Mouse (Mus musculus) c-Kit-positive CD71-positive TER-119-positive erythroid progenitor cells, embryonic 14.5 days (primary cell): ENCODE results near the gene Ptbp3.
"Not testable (repeated sequence)": the region's sequence is repeated elsewhere in the genome, so short reads cannot be mapped to it uniquely, and the experiment has no call there.

ENCODE experiments used
- DNase-seq: peaks from one replicate; pipeline ENCODE4 v3.0.0-alpha.2; 2013; ENCODE audit warnings: low spot score

Ptbp3 gene

GRCm38 (mm10) chr4:59549175-59549976, at the start of gene Ptbp3:
Ptbp3 (minus strand) TSS chr4:59549364.
- peak; percentile 91 for DNase-seq

DNA sequence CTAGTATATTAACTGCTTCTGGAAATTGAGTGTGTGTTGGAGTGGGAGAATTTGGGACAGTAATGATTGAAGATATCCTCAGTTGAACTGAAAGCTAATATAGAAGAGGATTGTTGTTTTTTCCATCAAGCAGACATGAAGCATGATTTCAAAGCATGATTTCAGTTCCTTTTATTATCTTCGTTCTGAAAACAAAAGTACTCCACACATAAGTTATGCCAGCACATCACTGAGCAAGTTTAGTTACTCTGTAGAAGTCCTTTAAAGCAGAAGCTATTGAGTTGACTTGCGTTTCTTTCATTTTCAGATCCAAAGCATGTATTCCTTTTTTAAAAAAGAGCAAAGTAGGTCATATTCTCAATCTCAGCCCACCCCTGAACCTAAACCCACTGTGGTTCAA, 47.4 kb upstream of the Ptbp3 start:
- no peak for DNase-seq

DNA sequence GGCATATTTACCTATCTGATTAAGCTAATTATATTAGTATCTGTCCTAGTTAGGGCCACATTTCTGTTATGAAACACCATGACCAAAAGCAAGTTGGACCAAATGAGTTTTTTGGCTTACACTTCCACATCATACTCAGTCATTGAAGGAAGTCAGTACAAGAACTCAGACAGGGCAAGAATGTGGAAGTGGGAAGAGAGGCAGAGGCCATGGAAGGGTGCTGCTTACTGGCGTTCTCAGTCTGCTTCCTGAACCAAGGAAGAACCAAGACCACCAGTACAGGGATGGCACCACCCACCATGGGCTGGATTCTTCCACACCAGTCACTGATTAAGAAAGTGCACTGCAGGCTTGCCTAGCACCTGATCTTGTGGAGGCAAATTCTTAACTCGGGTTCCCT, 45.5 kb upstream of the Ptbp3 start:
- DNase-seq = no peak

DNA sequence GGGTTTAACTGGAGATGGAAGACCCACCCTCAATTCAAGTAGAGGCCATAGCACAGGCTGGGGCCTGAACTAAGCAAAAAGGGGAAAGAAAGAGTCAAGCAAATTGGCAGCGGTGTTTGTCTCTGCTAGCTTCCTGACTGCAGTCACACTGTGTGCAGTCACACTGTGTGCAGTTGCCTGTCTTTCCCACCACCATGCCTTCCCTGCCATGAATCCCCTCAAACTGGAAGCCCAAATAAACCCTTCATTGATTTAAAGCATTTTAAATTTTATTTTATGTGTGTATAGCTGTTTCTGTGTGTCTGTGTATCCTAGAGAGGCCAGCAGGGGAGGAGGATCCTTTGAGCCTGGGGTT, 38.7 kb upstream of the Ptbp3 start:
- DNase-seq = no peak

DNA sequence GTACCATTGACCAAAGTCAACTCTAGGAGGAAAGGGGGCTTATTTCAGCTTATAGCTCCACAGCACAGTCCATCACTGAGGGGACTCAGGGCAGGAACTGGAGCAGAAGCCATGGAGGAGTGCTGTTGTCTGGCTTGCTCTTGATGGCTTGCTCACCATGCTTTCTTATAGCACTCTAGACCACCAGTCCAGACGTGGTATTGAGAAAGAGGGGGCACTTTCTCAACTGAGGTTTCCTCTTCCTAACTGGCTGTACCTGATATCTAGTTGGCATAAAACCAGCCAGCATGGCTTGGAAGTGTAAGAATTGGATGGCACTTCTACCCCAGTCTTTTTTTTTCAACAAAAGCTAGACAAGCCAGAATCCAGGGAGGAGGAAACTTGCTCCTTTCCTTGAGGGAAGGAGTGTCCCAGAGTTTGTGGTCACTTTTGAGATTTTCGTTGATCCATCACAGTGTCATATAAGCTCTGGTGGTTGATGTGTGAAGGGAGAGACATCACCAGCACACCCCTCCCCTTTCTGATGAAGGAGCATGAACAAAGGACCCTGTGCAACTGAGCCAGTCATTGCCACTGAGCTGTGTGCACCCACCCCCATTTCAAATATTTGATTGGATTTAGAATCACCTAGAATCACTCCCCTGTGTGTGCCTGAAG, 38.2 kb upstream of the Ptbp3 start:
- DNase-seq = no peak

DNA sequence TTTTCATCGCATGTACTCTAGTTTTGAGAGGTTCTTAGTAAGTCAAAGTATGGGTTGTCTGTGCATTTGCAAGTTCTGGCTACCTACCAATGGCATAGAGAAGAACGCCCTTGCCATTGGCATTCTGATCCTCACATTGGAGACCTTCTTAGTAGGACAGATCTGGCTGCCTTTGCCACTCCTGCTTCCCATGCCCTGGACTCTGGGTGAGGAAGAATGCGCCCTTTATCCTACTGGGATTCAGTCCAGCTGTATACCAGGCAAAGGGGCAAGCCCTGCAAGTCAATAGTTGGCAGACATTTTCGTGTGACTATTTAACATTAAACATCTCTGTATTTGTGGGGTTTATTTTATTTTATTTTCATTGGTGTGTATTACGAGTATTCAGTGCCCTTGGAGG, 35.9 kb upstream of the Ptbp3 start:
- DNase-seq = no peak

DNA sequence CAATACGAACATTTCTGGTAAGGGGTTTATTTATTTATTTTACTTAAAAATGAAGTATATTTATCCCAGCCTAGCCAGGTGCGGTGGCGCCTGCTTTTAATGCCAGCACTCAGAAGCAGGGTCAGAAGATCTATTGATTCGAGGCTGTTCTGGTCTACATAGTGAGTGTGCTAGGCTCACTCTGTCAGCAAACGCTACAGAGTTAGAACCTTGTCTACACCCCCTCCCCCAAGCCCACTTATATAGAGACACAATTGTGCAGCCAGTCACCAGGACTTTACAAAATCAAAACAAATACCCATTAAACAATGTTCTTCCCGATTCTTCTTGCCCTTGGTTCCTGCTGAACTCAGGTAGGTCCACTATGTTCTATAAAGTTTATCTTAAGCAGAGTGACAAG, 33.0 kb upstream of the Ptbp3 start:
- no peak for DNase-seq

DNA sequence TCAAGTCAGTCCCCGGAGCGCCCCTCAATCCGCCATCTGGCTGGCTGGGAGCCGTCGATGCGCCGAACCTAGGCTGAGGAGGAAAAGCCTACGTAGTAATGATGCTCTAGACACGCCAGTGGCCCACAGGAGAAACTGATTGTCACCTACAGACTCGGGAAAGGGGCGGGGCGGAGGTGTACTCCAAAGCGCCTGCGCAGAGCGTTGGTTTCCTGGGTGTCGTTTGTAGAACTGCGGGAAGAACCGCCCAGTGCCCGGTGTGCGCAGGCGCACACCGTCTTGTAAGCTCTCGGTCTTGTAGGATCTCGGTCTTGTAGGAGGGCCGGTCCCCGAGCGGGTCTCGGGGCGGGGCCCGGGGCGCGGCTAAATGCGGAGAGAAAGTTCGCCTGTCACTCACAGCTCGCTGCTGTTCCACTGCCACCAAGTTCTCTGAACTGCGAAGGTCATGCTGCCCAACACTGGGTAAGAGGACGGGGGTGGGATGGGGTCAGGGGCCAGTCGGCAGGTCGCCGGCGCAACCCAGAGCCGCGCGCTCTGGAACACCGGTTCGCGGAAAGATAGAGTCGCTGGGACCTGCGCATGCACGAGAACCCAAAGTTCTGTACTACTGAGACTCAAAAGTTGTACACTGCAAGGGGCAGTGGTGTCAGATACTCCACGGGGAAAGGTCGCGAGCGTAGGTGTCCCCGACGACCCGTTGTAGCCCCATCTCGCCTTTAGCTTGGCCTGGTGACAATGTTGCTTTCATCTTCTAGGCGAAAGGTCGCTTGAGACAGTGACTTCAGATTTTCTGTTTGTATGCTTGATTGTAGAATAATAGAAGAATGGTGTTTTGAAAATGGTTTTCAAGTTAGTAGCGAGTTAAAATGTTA, 32.4 kb upstream of the Ptbp3 start, which contains the start of gene Hsdl2:
Gene Hsdl2, plus strand, starts transcription at position 250 of the 872 bp plus-strand sequence.
- peak; percentile 100 for DNase-seq

GRCm38 (mm10) chr4:59580495-59581281, 31.5 kb upstream of the Ptbp3 start:
- DNase-seq = peak; percentile 34

- DNase-seq = no peak
Observed at GRCm38 (mm10) chr4:59575184-59575958, 26.2 kb upstream of the Ptbp3 start.

DNA sequence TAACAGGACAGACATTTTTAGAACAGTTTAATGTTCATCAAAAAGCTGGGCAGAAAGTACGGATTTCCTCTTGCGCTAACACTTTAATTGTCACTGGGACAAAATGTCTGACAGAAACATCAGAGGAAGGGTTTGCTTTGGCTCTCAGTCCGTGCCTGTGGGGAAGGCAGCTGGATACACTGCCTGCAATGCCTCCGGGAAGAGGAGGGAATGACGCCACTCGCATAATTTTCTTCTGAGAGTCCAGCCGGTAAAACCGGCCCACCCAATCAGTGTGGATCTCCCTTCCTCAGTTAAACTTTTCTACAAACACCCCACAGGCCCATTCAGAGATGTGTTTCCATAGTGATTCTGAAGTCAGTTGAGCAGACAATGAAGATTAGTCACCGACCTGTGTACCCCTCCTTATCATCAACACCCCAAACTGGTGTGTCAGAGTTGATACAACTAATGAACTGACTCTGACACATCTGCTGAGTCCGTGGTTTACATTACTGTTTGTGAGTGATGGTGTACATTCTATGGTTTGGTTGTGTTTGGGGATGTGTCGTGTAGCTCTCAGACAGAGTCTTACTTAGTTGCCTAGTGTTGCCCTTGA, 23.5 kb upstream of the Ptbp3 start:
- peak; percentile 60 for DNase-seq

DNA sequence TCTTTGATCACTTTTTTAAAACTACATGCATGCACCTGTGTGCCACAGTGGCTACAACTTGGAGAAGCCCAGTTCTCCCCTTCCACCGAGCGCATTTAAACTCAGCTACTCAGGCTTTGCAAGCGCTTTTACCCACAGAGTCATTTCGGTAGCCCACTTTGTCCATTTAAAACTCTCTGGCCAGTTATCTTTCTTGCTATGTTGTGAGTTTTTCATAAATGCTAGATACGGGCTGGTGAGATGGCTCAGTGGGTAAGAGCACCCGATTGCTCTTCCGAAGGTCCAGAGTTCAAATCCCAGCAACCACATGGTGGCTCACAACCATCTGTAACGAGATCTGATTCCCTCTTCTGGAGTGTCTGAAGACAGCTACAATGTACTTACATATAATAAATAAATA, 21.4 kb upstream of the Ptbp3 start:
- DNase-seq = not testable (repeated sequence)

GRCm38 (mm10) chr4:59569538-59569937, 20.4 kb upstream of the Ptbp3 start:
- peak; percentile 90 for DNase-seq

GRCm38 (mm10) chr4:59567576-59568260, 18.6 kb upstream of the Ptbp3 start:
- DNase-seq = no peak

DNA sequence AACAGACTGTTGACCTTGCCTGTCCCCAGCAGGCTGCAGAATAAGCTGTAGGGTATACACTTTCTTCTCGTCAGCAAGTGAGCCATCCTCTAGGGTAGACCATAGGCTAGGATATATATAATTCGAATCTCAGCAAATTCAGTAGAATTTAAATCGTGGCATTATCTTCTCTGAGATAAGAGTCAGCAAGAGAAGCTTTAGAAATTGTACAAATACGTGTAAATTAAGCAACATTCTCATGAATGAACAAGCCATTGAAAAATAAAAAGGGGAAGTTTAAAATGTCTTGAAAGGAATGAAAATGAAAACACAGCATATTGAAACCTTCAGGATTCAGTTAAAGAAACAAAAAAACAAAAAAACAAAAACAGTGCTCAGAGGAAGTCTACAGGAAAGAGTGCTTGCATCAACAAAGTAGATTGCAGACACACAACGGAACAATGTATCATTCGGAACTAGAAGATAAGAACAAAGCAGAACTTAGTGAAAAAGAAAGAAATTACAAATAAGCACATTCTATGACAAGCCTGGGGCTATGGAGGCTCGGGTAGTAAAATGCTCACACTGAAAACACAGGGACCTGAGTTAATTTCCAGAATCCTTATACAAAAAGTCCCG, 16.5 kb upstream of the Ptbp3 start:
- no peak for DNase-seq

- DNase-seq = no peak
Observed at GRCm38 (mm10) chr4:59564128-59564527, 15.0 kb upstream of the Ptbp3 start.

- DNase-seq = no peak
Observed at GRCm38 (mm10) chr4:59560141-59560540, 11.0 kb upstream of the Ptbp3 start.

GRCm38 (mm10) chr4:59558096-59558720, 9.0 kb upstream of the Ptbp3 start:
- DNase-seq = no peak

DNA sequence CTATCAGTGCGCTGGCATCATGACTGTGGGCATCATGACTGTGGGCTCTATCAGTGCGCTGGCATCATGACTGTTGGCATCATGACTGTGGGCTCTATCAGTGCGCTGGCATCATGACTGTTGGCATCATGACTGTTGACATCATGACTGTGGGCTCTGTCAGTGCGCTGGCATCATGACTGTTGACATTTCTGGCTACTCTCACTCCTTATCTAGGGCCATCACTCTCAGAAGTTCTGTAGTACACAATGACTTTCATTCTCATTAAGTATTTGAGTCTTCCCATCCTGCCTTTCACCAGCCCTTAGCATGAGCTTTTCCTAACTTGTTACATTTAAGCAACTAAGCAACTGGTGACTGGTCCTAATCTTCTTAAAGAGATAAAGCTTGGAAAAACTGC, 8.2 kb upstream of the Ptbp3 start:
- not testable (repeated sequence) for DNase-seq
